Mouse (Mus musculus) liver, adult 2 months (tissue): ENCODE measurements around the gene Vmac. TPM values are rescaled to one million over a fixed set of nuclear protein-coding genes. Genes with fewer than 3 reads are reported as not detected.
A peak's percentile ranks its signal among the peaks of the same experiment; 100 is the strongest.

Experiments
- DNase-seq: peaks from one replicate; pipeline ENCODE4 v3.0.0-alpha.2; 2011; ENCODE audit warnings: low read depth, low spot score; ENCODE audit errors: extremely low read depth
- H3K27ac ChIP-seq: fragments of 200-500 bp; replicated peaks from 2 replicates; pipeline ENCODE4 v1.5.1; 2012; ENCODE audit warnings: low read depth, mild to moderate bottlenecking, control low read depth, inconsistent platforms, low read length; ENCODE audit not compliant: insufficient read depth
- H3K27me3 ChIP-seq: fragments of 200-500 bp; 2 replicates; pipeline ENCODE4 v1.6.1; 2012; ENCODE audit warnings: mild to moderate bottlenecking, moderate library complexity, low read length, inconsistent platforms; ENCODE audit not compliant: control insufficient read depth, insufficient read depth
- H3K36me3 ChIP-seq: fragments of 200-500 bp; 2 replicates; pipeline ENCODE4 v1.6.1; 2012; ENCODE audit warnings: low read length, inconsistent platforms; ENCODE audit not compliant: control insufficient read depth, insufficient read depth
- H3K4me1 ChIP-seq: fragments of 200-500 bp; 2 replicates; pipeline ENCODE4 v1.6.1; 2011; ENCODE audit warnings: low read length; ENCODE audit not compliant: control insufficient read depth, insufficient read depth
- H3K4me3 ChIP-seq: fragments of 200-500 bp; 2 replicates; pipeline ENCODE4 v1.5.1; 2011; ENCODE audit warnings: low read depth, mild to moderate bottlenecking, control low read depth, low read length, moderate library complexity; ENCODE audit not compliant: insufficient read depth
- H3K79me2 ChIP-seq: fragments of 200-500 bp; 2 replicates; pipeline ENCODE4 v1.6.1; 2012; ENCODE audit warnings: inconsistent platforms, mild to moderate bottlenecking, low read length, moderate library complexity; ENCODE audit not compliant: control insufficient read depth, insufficient read depth
- H3K9ac ChIP-seq: fragments of 200-500 bp; 2 replicates; pipeline ENCODE4 v1.6.1; 2012; ENCODE audit warnings: low read depth, mild to moderate bottlenecking, control low read depth, inconsistent platforms, low read length
- CTCF ChIP-seq: fragments of 200-500 bp; IDR thresholded peaks from 2 replicates; pipeline ENCODE4 v1.5.1; 2011; ENCODE audit warnings: low read depth, low read length, control low read depth
- POLR2A ChIP-seq: fragments of 200-500 bp; IDR thresholded peaks from 2 replicates; pipeline ENCODE4 v1.6.1; 2011; ENCODE audit warnings: low read length, control low read depth; ENCODE audit not compliant: insufficient read depth; ENCODE audit errors: extremely low read depth
- WGBS: fragments of 180-500 bp; shearing (Covaris S2); methylation state at CpG from one replicate; pipeline ENCODE4 v1.1.7; 2018; 5-methylcytosine and 5-hydroxymethylcytosine counted together
- polyA plus RNA-seq: library from polyadenylated mRNA; depleted of rRNA; stranded (reverse); fragments of >200 nt; gene quantifications from 2 replicates; pipeline ENCODE4 v1.2.3, GENCODE M21; 2012
- total RNA-seq: library from RNA; depleted of rRNA; stranded (reverse); fragments of >200 nt; gene quantifications from 2 replicates; pipeline ENCODE4 v1.2.3, GENCODE M21; 2014

Gene Vmac
- total and polyA plus RNA-seq, 2 experiments: 8.9 to 12.3 TPM

DNA sequence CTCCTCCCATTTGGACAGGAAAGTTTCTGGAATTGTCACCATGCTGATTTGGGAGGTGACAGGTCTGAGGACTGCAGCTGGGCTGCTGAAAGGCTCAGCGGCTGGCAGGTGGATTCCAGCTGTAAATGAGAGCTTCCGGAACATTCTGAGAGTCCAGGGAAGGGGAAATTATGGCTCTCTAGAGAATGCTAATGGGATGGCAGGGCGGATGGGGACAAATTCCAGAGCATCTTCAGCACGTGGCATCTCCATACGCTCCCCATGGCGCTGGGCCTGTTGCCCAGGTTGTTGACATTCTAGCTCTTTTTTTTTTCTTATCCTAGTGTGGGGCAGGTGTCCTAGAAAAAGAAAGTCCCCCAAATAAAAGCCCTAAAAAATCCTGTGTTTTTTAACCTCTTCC, 11.3 kb upstream of the Vmac start:
- H3K27me3 ChIP-seq: peaks cover 3% of the 10 kb centered on the region; the same call in 1 of the 2 replicates
- 68% methylated on average over 6 of the region's 6 CpGs for WGBS
- TF ChIP-seq POLR2A (no peak), CTCF (no peak)
- no peak overlapping the region for H3K27ac ChIP-seq
- no peak for DNase-seq
- H3K36me3 ChIP-seq: no peaks in the 10 kb centered on the region
- H3K79me2 ChIP-seq: no peaks in the 10 kb centered on the region
- H3K4me1 ChIP-seq: no peaks in the 10 kb centered on the region
- H3K4me3 ChIP-seq: no peak overlapping the region
- no peak overlapping the region for H3K9ac ChIP-seq

- 15% methylated on average over 12 of the region's 12 CpGs for WGBS
- no peaks in the 10 kb centered on the region for H3K4me1 ChIP-seq
- TF ChIP-seq CTCF (no peak), POLR2A (no peak)
- no peak overlapping the region for H3K27ac ChIP-seq
- no peak for DNase-seq
- H3K36me3 ChIP-seq: no peaks in the 10 kb centered on the region
- H3K9ac ChIP-seq: no peak overlapping the region
- H3K27me3 ChIP-seq: peaks cover 3% of the 10 kb centered on the region; the same call in 1 of the 2 replicates
- H3K79me2 ChIP-seq: no peaks in the 10 kb centered on the region
- H3K4me3 ChIP-seq: no peak overlapping the region
Observed at GRCm38 (mm10) chr17:56728117-56728516, 10.3 kb upstream of the Vmac start.

DNA sequence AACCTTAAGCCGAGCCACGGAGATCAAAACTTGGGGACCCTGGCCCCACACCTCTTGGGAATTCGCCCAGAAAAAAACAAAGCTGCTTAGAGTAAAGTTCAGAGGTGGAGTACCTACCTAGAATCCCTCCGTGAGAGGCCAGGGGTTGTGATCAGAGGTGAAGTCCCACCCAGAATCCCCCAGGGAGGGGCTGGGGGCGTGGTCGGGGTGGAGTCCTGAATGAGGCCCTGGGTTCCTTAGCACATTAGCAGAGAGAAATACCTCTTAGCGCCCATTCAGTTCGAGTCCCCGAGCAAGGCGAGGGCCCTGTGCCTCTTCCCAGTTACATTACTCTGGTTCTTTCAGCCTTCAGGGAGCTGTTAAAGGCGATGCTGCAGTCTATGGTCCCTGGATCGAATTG, 9.8 kb upstream of the Vmac start:
- WGBS: 21% methylated on average over 12 of the region's 12 CpGs
- Histone ChIP-seq H3K4me1 (no peaks in the 10 kb centered on the region), H3K36me3 (no peaks in the 10 kb centered on the region), H3K9ac (no peak overlapping the region), H3K27ac (no peak overlapping the region), H3K27me3 (peaks cover 3% of the 10 kb centered on the region; the same call in 1 of the 2 replicates), H3K4me3 (no peak overlapping the region), H3K79me2 (no peaks in the 10 kb centered on the region)
- no peak for DNase-seq
- TF ChIP-seq POLR2A (no peak), CTCF (no peak)

DNA sequence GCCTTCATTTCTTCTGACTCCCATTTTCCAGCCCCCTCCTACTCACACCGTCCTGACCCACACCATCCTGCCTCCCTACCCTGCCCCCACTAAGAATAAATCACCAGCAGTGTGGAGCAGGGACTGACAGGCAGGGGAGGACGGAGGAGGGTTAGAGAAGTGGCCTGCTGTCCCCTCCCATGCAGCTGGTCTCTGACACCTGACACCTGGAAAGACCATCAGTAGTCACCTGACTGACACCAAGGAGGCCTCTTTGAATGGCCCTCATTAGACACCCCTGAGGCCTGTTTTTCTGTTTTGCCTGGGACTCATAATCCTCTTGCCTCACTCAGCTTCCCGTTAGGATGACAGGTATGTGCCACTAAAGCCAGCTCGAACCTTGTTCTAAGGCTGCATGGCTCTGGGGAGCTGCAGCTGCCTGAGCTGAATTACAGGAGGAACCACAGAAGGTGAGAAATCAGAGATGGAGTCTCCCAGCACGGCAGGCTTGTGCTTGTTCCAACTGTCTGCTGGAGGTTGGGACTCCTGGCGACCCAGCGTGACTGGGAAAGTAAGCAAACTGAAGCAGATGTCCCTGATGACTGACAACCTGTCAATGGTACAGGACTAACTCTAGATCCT, 9.3 kb upstream of the Vmac start:
- no peaks in the 10 kb centered on the region for H3K36me3 ChIP-seq
- WGBS: 32% methylated on average over 7 of the region's 7 CpGs
- peaks cover 3% of the 10 kb centered on the region; the same call in 1 of the 2 replicates for H3K27me3 ChIP-seq
- no peak for TF ChIP-seq POLR2A
- no peak for TF ChIP-seq CTCF
- no peak overlapping the region for H3K4me3 ChIP-seq
- no peak overlapping the region for H3K9ac ChIP-seq
- H3K27ac ChIP-seq: no peak overlapping the region
- no peaks in the 10 kb centered on the region for H3K4me1 ChIP-seq
- no peak for DNase-seq
- H3K79me2 ChIP-seq: no peaks in the 10 kb centered on the region

DNA sequence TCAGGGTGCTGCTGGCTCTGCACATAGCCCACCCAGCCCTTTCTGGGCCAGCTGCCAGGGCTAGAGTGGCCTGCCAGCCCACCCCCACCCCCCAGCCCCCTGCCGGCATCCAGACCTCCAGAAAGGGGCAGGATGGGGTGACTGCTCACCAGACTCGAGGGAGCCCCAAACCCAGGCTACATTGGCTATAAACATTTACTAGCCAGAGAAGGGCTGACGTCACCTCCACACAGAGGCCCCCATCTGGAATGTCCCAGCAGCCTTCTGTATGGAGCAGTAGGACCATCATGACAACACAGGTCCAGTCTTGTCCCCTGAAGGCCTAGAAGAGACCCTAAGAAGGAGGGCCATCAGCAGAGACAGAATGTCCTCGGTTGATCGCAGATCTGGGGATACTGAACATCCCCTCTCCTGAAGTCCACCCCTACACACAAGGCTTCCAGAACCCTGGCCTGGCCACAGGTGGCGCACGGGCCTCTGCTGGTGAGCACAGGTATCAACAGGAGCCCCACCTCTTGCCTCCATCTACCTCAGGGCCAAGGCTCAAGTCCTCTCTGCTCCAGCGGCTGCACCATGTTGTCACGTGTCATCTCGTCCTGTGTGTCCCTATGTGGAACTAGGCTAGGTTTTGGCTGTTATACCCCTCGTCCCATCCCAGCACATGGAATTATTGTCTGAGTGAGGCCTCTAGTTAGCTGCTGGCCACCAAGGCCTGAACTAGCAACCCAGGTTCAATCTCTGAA, 5.8 kb upstream of the Vmac start:
- DNase-seq: no peak
- TF ChIP-seq CTCF (peak; percentile 26; the same call in 1 of the 2 replicates), POLR2A (no peak)
- Histone ChIP-seq H3K4me3 (no peak overlapping the region), H3K4me1 (peaks cover 4% of the 10 kb centered on the region; the same call in 1 of the 2 replicates), H3K9ac (no peak overlapping the region), H3K27ac (no peak overlapping the region), H3K27me3 (peaks cover 3% of the 10 kb centered on the region; the same call in 1 of the 2 replicates), H3K79me2 (peaks cover 10% of the 10 kb centered on the region; the same call in 1 of the 2 replicates), H3K36me3 (no peaks in the 10 kb centered on the region)
- 89% methylated on average over 11 of the region's 11 CpGs for WGBS
